In genomic region chr8:119712226-119712625, GRCm38 (mm10) we compare ENCODE assay signal across 12 mouse cellular contexts. TPM values are rescaled to one million over a fixed set of nuclear protein-coding genes. Genes with fewer than 3 reads are reported as not detected.
DNase-seq lines count a peak whose midpoint lies in the region; ATAC-seq and TF ChIP-seq lines count a peak whose summit lies in the region.
"Had no signal": no experiment of that assay in that cellular context is flagged by ENCODE, and none has a peak within 500 bp of the region (broad histone marks: within the 10 kb centered on the region; RNA-seq: fewer than 3 reads in every experiment).

No protein-coding gene starts in this region.

- ATAC-seq in liver, postnatal 0 days, result peak; percentile 31; the same call in 1 of the 2 replicates
- no peak for ATAC-seq in liver, embryonic 12.5 days
- ATAC-seq in monocyte, adult 5-6 weeks (replicated peaks; ENCODE audit: insufficient number of reproducible peaks, low FRiP score, low TSS enrichment, poor library complexity, severe bottlenecking), result 0 out of 2 replicates have a peak, but pooled peaks have one; percentile 52
- ATAC-seq in frontal cortex, adult (ENCODE audit: low TSS enrichment), result no peak
- ATAC-seq: intestine, embryonic 15.5 days had no signal

- no peak; the same call in 1 of the 2 replicates for TF ChIP-seq EP300 in liver, postnatal 0 days (IDR thresholded peaks at IDR 0.05; ENCODE audit: low read depth)

- H3K4me2 ChIP-seq in liver, postnatal 0 days (ENCODE audit: low read depth, low read length), result no peak overlapping the region
- no peak overlapping the region for H3K4me2 ChIP-seq in liver, embryonic 12.5 days
- H3K4me2 ChIP-seq: intestine, embryonic 15.5 days; liver, embryonic 15.5 days had no signal

- no peaks in the 10 kb centered on the region for H3K36me3 ChIP-seq in liver, postnatal 0 days (replicated peaks; ENCODE audit: insufficient read depth, low read length)
- H3K36me3 ChIP-seq in liver, embryonic 12.5 days, result no peaks in the 10 kb centered on the region
- H3K36me3 ChIP-seq: intestine, embryonic 15.5 days; liver, embryonic 15.5 days had no signal

- H3K4me1 ChIP-seq in liver, postnatal 0 days (ENCODE audit: insufficient read depth), result peaks cover 11% of the 10 kb centered on the region
- peaks cover 23% of the 10 kb centered on the region for H3K4me1 ChIP-seq in liver, embryonic 12.5 days

- 71% methylated on average over 6 of the region's 6 CpGs for WGBS in liver, postnatal 0 days (ENCODE audit: insufficient replicate concordance)
- WGBS in liver, embryonic 12.5 days (ENCODE audit: insufficient replicate concordance), result 46% methylated on average over 6 of the region's 6 CpGs

- no peak overlapping the region for H3K4me3 ChIP-seq in liver, postnatal 0 days (ENCODE audit: low read depth, low read length)
- no peak overlapping the region for H3K4me3 ChIP-seq in liver, embryonic 12.5 days
- H3K4me3 ChIP-seq: intestine, embryonic 15.5 days; liver, embryonic 15.5 days had no signal

- no peaks in the 10 kb centered on the region for H3K27me3 ChIP-seq in liver, postnatal 0 days (ENCODE audit: insufficient read depth, low read length)
- H3K27me3 ChIP-seq in liver, embryonic 12.5 days (replicated peaks), result peaks cover 27% of the 10 kb centered on the region
- H3K27me3 ChIP-seq: intestine, embryonic 15.5 days had no signal

- no peak overlapping the region for H3K27ac ChIP-seq in liver, postnatal 0 days (ENCODE audit: low read depth)
- no peak overlapping the region for H3K27ac ChIP-seq in liver, embryonic 12.5 days
- H3K27ac ChIP-seq: intestine, embryonic 15.5 days; liver, embryonic 15.5 days had no signal

- no peaks in the 10 kb centered on the region for H3K9me3 ChIP-seq in liver, postnatal 0 days (ENCODE audit: low read length)
- no peaks in the 10 kb centered on the region for H3K9me3 ChIP-seq in liver, embryonic 12.5 days (replicated peaks)
- H3K9me3 ChIP-seq: intestine, embryonic 15.5 days; liver, embryonic 15.5 days had no signal

- DNase-seq in liver, postnatal 0 days, result peak; percentile 58
- DNase-seq in adrenal gland, postnatal 10 days, result peak; percentile 49
- DNase-seq in heart, postnatal 36 days, result peak; percentile 28 to 35
- DNase-seq in c-Kit-positive CD71-positive TER-119-positive erythroid progenitor cells, embryonic 14.5 days (ENCODE audit: low spot score), result no peak
- DNase-seq in right cerebral cortex, postnatal 10 days (ENCODE audit: low spot score in 2 of 2), result no peak
- DNase-seq: cerebellum, adult 9-10 months; thymus, postnatal 36 days had no signal

- intact Hi-C loops in heart, postnatal 36 days (cut with DNase I), result no loop called here

- no peak for TF ChIP-seq CTCF in liver, postnatal 0 days (IDR thresholded peaks at IDR 0.05; ENCODE audit: low read depth)

- no peak overlapping the region for H3K9ac ChIP-seq in liver, postnatal 0 days (replicated peaks)
- no peak overlapping the region for H3K9ac ChIP-seq in liver, embryonic 12.5 days
- H3K9ac ChIP-seq: intestine, embryonic 15.5 days; liver, embryonic 15.5 days had no signal

RNA-seq across cellular contexts. Expression of gene Atp2c2, which starts 12.4 kb away (rescaled TPM):
- polyA plus RNA-seq in liver, postnatal 0 days (2015; fragmentation: Nextera tagmentation; extraction: Ambion mirVana), result 0.05 and 0.14 TPM in 2 replicates
- 0.07 and 0.14 TPM in 2 replicates for polyA plus RNA-seq in liver, embryonic 12.5 days (2016; fragmentation: Nextera tagmentation; extraction: Ambion mirVana)
- total RNA-seq in adrenal gland, postnatal 10 days (2021), result under 1 TPM; 0.12 to 0.39 TPM
- not detected for total RNA-seq in heart, postnatal 36 days (2021)
- total RNA-seq in monocyte, adult 5-6 weeks (2017), result not detected in 3 replicates

RNA-seq across cellular contexts. Expression of gene Wfdc1, which starts 46.1 kb away (rescaled TPM):
- polyA plus RNA-seq in liver, postnatal 0 days (2015; fragmentation: Nextera tagmentation; extraction: Ambion mirVana), result 6.0 and 7.2 TPM in 2 replicates
- 0.41 and 0.66 TPM in 2 replicates for polyA plus RNA-seq in liver, embryonic 12.5 days (2016; fragmentation: Nextera tagmentation; extraction: Ambion mirVana)
- 10 to 100 TPM; 15.4 to 17.4 TPM for total RNA-seq in adrenal gland, postnatal 10 days (2021)
- 10 to 100 TPM; 33.5 to 40.7 TPM for total RNA-seq in heart, postnatal 36 days (2021)
- not detected in 3 replicates for total RNA-seq in monocyte, adult 5-6 weeks (2017)

Comparison
In these comparisons a context has a peak if more than half of its experiments do, and no peak if none do; other contexts are left out.
1. ATAC-seq: peak in liver, postnatal 0 days (single experiment) and monocyte, adult 5-6 weeks (single experiment); none in liver, embryonic 12.5 days (single experiment) and frontal cortex, adult (single experiment).
2. DNase-seq: peak in liver, postnatal 0 days (single experiment), adrenal gland, postnatal 10 days (single experiment) and heart, postnatal 36 days (2 of 2); none in c-Kit-positive CD71-positive TER-119-positive erythroid progenitor cells, embryonic 14.5 days (single experiment) and right cerebral cortex, postnatal 10 days (0 of 2).
3. RNA of gene Wfdc1, which starts 46.1 kb away (total RNA-seq): 33.5 to 40.7 TPM in heart, postnatal 36 days and 15.4 to 17.4 TPM in adrenal gland, postnatal 10 days; not detected in monocyte, adult 5-6 weeks; every median in the first group is over 10 times any median in the second.